Mouse (Mus musculus) liver, embryonic 14.5 days (tissue): ENCODE results near the gene Cd300lf. TPM values are rescaled to one million over a fixed set of nuclear protein-coding genes. Genes with fewer than 3 reads are reported as not detected.

Experiments
- ATAC-seq: fragments of 200-750 bp; cut with Nextera tagmentation; 2 replicates; pipeline ENCODE4 v1.8.0; 2017; ENCODE audit warnings: moderate number of reproducible peaks, mild to moderate bottlenecking, moderate library complexity; ENCODE audit not compliant: insufficient read depth
- DNase-seq, 3 experiments: peaks; one replicate each; pipeline ENCODE4 v3.0.0-alpha.2; 2012 to 2013; ENCODE audit warnings: low read depth in 3 of 3, low spot score in 3 of 3
- H3K27ac ChIP-seq: fragments of 300-500 bp; sonication (generic); 2 replicates; pipeline ENCODE4 v1.5.1; 2014; ENCODE audit warnings: moderate library complexity, mild to moderate bottlenecking, control low read depth, inconsistent platforms
- H3K27me3 ChIP-seq: fragments of 300-500 bp; sonication (generic); 2 replicates; pipeline ENCODE4 v1.6.1; 2014; ENCODE audit warnings: mild to moderate bottlenecking, low read length, moderate library complexity; ENCODE audit not compliant: control insufficient read depth, insufficient read depth
- H3K36me3 ChIP-seq: fragments of 300-500 bp; sonication (generic); replicated peaks from 2 replicates; pipeline ENCODE4 v1.6.1; 2014; ENCODE audit warnings: low read depth; ENCODE audit not compliant: control insufficient read depth, insufficient read depth
- H3K4me1 ChIP-seq, 2 experiments: fragments of 200-500 bp in 1 of 2; fragments of 300-500 bp in 1 of 2; sonication (generic) in 1 of 2; replicated peaks; 2 replicates each; pipeline ENCODE4 v1.6.1; 2012 to 2014; ENCODE audit warnings: antibody characterized with exemption in 1 of 2, inconsistent platforms in 1 of 2, low read length in 1 of 2; ENCODE audit not compliant: control insufficient read depth in 2 of 2, insufficient read depth in 2 of 2
- H3K4me2 ChIP-seq: fragments of 300-500 bp; sonication (generic); 2 replicates; pipeline ENCODE4 v1.6.1; 2014; ENCODE audit warnings: low read depth, mild to moderate bottlenecking, control low read depth, moderate library complexity
- H3K4me3 ChIP-seq, 2 experiments: fragments of 200-500 bp in 1 of 2; fragments of 300-500 bp in 1 of 2; sonication (generic) in 1 of 2; 2 replicates each; pipeline ENCODE4 v1.5.1; 2012 to 2014; ENCODE audit warnings: low read depth in 2 of 2, low read length in 2 of 2, mild to moderate bottlenecking in 2 of 2, control low read depth in 1 of 2, inconsistent platforms in 1 of 2, moderate library complexity in 1 of 2; ENCODE audit not compliant: insufficient read depth in 1 of 2
- H3K9ac ChIP-seq: fragments of 300-500 bp; sonication (generic); replicated peaks from 2 replicates; pipeline ENCODE4 v1.6.1; 2014; ENCODE audit warnings: mild to moderate bottlenecking, control low read depth, moderate library complexity
- H3K9me3 ChIP-seq: fragments of 300-500 bp; sonication (generic); 2 replicates; pipeline ENCODE4 v1.6.1; 2016; ENCODE audit warnings: low read length, mixed read lengths; ENCODE audit not compliant: control insufficient read depth
- CTCF ChIP-seq: IDR thresholded peaks from 2 replicates; pipeline ENCODE4 v1.5.1; 2016; ENCODE audit warnings: antibody characterized with exemption, low read depth, control low read depth
- EP300 ChIP-seq: IDR thresholded peaks from 2 replicates; pipeline ENCODE4 v1.6.1; 2016; ENCODE audit warnings: antibody characterized with exemption, low read depth
- WGBS: fragments of 180-500 bp; shearing (Covaris S2); extraction: QIAGEN DNeasy Blood & Tissue Kit; methylation state at CpG from one replicate; pipeline ENCODE4 v1.1.7; 2014; ENCODE audit not compliant: insufficient replicate concordance; 5-methylcytosine and 5-hydroxymethylcytosine counted together
- polyA plus RNA-seq, 2 experiments: library from polyadenylated mRNA; depleted of rRNA in 1 of 2; stranded (reverse) in 1 of 2; unstranded in 1 of 2; fragments of >200 nt; fragmentation: Nextera tagmentation in 1 of 2; extraction: Ambion mirVana in 1 of 2; gene quantifications; 2 replicates each; pipeline versions ENCODE4 v1.2.1 to v1.2.3; 2012 to 2014

The Cd300lf gene
- polyA plus RNA-seq, 2 experiments: 1.1 to 1.6 TPM

DNA sequence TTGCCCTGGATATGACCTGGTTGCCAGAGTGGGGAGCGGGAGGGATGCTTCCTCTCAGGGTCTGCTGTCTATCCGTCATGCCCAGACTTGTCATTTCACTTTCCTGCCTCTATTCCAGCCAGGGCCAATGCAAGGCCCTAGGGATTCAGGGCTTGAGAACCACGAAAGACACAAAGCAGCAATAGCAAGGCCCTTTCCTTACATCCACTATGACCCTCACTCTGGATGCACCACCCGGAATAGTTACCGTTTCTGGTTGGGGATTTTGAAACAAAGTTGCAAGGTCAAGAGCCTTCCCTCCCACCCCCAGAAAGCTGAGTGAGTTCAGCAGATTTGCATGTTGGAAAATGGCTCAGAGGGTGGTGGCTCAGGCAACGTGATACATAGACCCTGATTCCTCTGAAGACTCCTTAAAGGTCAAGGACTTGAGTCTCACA, 32.2 kb downstream of the Cd300lf start:
- no peak for ATAC-seq
- H3K9me3 ChIP-seq: no peaks in the 10 kb centered on the region
- no peak overlapping the region for H3K4me3 ChIP-seq
- no peak overlapping the region for H3K4me2 ChIP-seq
- no peak for TF ChIP-seq CTCF
- TF ChIP-seq EP300: no peak
- H3K4me1 ChIP-seq: no peaks in the 10 kb centered on the region
- DNase-seq: no peak
- no peaks in the 10 kb centered on the region for H3K27me3 ChIP-seq
- 52% methylated on average over 6 of the region's 6 CpGs for WGBS
- H3K27ac ChIP-seq: no peak overlapping the region
- no peak overlapping the region for H3K9ac ChIP-seq
- H3K36me3 ChIP-seq: no peaks in the 10 kb centered on the region

- no peak for DNase-seq
- WGBS: 56% methylated on average over 7 of the region's 7 CpGs
- Histone ChIP-seq H3K36me3 (no peaks in the 10 kb centered on the region), H3K4me3 (no peak overlapping the region), H3K4me2 (no peak overlapping the region), H3K9me3 (no peaks in the 10 kb centered on the region), H3K4me1 (no peaks in the 10 kb centered on the region), H3K27me3 (no peaks in the 10 kb centered on the region), H3K27ac (no peak overlapping the region), H3K9ac (no peak overlapping the region)
- no peak for ATAC-seq
- no peak for TF ChIP-seq EP300
These were observed 33.1 kb downstream of the Cd300lf start for GRCm38 (mm10) chr11:115100741-115101140.

GRCm38 (mm10) chr11:115100032-115100621, 33.7 kb downstream of the Cd300lf start:
- H3K4me3 ChIP-seq: no peak overlapping the region
- DNase-seq (no peak), ATAC-seq (no peak)
- WGBS: 53% methylated on average over 5 of the region's 5 CpGs
- no peak overlapping the region for H3K9ac ChIP-seq
- no peaks in the 10 kb centered on the region for H3K27me3 ChIP-seq
- H3K27ac ChIP-seq: no peak overlapping the region
- no peak overlapping the region for H3K4me2 ChIP-seq
- TF ChIP-seq CTCF (no peak), EP300 (no peak)
- H3K36me3 ChIP-seq: no peaks in the 10 kb centered on the region
- no peaks in the 10 kb centered on the region for H3K9me3 ChIP-seq
- no peaks in the 10 kb centered on the region for H3K4me1 ChIP-seq

DNA sequence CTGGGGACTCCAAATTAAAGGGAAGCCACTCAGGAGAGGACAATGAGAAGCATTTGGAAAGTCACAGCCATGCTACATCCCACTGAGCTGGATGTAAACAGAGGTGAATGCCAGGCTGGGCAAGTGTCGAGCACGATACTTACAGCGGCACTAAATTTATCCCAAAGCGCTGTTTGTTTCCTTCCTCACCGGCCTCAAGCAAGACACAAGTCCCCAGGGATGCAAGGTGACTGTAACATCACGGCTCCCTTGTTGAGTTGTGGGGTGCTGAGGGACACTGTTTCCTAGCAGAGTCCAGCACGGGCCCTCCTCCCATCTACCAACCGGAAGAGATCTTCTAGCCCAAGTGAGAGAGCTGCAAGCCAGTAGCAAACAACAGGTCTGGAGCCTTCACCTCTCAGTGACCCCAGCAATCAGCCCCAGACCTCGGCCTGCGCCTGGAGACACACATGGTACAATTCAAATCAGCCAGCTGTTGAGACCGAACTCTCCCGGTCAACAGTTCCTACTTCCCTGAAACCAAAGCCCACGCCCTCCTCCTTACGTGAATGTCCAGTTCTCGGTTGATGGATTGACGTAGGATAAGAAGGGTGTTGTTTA, 34.5 kb downstream of the Cd300lf start:
- H3K27ac ChIP-seq: no peak overlapping the region
- TF ChIP-seq CTCF (no peak), EP300 (no peak)
- ATAC-seq (no peak), DNase-seq (no peak)
- H3K36me3 ChIP-seq: no peaks in the 10 kb centered on the region
- no peak overlapping the region for H3K9ac ChIP-seq
- H3K9me3 ChIP-seq: no peaks in the 10 kb centered on the region
- no peaks in the 10 kb centered on the region for H3K27me3 ChIP-seq
- H3K4me2 ChIP-seq: no peak overlapping the region
- no peak overlapping the region for H3K4me3 ChIP-seq
- WGBS: 63% methylated on average over 16 of the region's 16 CpGs
- no peaks in the 10 kb centered on the region for H3K4me1 ChIP-seq

- Histone ChIP-seq H3K27me3 (no peaks in the 10 kb centered on the region), H3K27ac (no peak overlapping the region), H3K9me3 (no peaks in the 10 kb centered on the region), H3K9ac (no peak overlapping the region), H3K4me2 (no peak overlapping the region), H3K4me3 (no peak overlapping the region), H3K4me1 (no peaks in the 10 kb centered on the region), H3K36me3 (no peaks in the 10 kb centered on the region)
- TF ChIP-seq CTCF (no peak), EP300 (no peak)
- 43% methylated on average over 10 of the region's 10 CpGs for WGBS
- DNase-seq: no peak
- no peak for ATAC-seq
These were observed 35.4 kb downstream of the Cd300lf start for GRCm38 (mm10) chr11:115098203-115098932.
